In genomic region chr17:46162951-46163421, GRCm38 (mm10) we compare ENCODE assay signal across 8 mouse cellular contexts. TPM values are rescaled to one million over a fixed set of nuclear protein-coding genes. Genes with fewer than 3 reads are reported as not detected.
DNase-seq lines count a peak whose midpoint lies in the region; ATAC-seq and TF ChIP-seq lines count a peak whose summit lies in the region.

No protein-coding gene starts in this region.

- no peak for ATAC-seq in hindbrain, embryonic 16.5 days

- H3K27me3 ChIP-seq in hindbrain, embryonic 10.5 days (ENCODE audit: insufficient read depth, poor library complexity, severe bottlenecking), result no peaks in the 10 kb centered on the region
- H3K27me3 ChIP-seq in hindbrain, embryonic 16.5 days (replicated peaks; ENCODE audit: control insufficient read depth, insufficient read depth, low read length), result no peaks in the 10 kb centered on the region

- no peak overlapping the region for H3K4me2 ChIP-seq in hindbrain, embryonic 16.5 days (ENCODE audit: low read length)

- H3K4me3 ChIP-seq in hindbrain, embryonic 10.5 days, result 0 out of 2 replicates have a peak overlapping the region, but pooled peaks have one; percentile 9
- H3K4me3 ChIP-seq in hindbrain, embryonic 16.5 days (ENCODE audit: low read length), result no peak overlapping the region
- peak overlapping the region; percentile 60 for H3K4me3 ChIP-seq in bone marrow, adult 2 months (replicated peaks; ENCODE audit: control insufficient read depth, low read depth, low read length)

- no peak for TF ChIP-seq CTCF in bone marrow, adult 2 months (IDR thresholded peaks at IDR 0.05; ENCODE audit: control insufficient read depth, insufficient read depth, low read length)

- H3K9me3 ChIP-seq in hindbrain, embryonic 10.5 days, result no peaks in the 10 kb centered on the region
- H3K9me3 ChIP-seq in hindbrain, embryonic 16.5 days (ENCODE audit: control insufficient read depth, low read length), result no peaks in the 10 kb centered on the region

- no peak for DNase-seq in hindbrain, embryonic 10.5 days (ENCODE audit: low spot score)
- DNase-seq in kidney, adult 8-10 months, result peak; percentile 49 to 57
- DNase-seq in lung, postnatal 14 days, result peak; percentile 60
- DNase-seq in thymus, postnatal 10 days (ENCODE audit: low spot score in 2 of 2), result peak; percentile 64 to 65
- no peak for DNase-seq in left cerebral cortex, postnatal 10 days (ENCODE audit: extremely low spot score in 1 of 2, low spot score in 2 of 2)
- DNase-seq in gastrocnemius, postnatal 10 days, result no peak

- H3K36me3 ChIP-seq in hindbrain, embryonic 10.5 days, result peaks cover 54% of the 10 kb centered on the region
- H3K36me3 ChIP-seq in hindbrain, embryonic 16.5 days (ENCODE audit: control insufficient read depth, insufficient read depth, low read length), result peaks cover 23% of the 10 kb centered on the region

- H3K9ac ChIP-seq in hindbrain, embryonic 16.5 days (ENCODE audit: low read depth, low read length), result no peak overlapping the region

- intact Hi-C loops in left cerebral cortex, postnatal 10 days (cut with DNase I), result loop anchor here (10.0 kb wide), 1 partner anchor 428 kb away; the partner anchor contains the start of gene 1600014C23Rik

- 86% methylated on average over 9 of the region's 9 CpGs for WGBS in hindbrain, embryonic 10.5 days
- WGBS in hindbrain, embryonic 16.5 days, result 83% methylated on average over 9 of the region's 9 CpGs
- WGBS in bone marrow, adult 2 months, result 2% methylated on average over 9 of the region's 9 CpGs

- peaks cover 30% of the 10 kb centered on the region for H3K4me1 ChIP-seq in hindbrain, embryonic 10.5 days (replicated peaks)
- H3K4me1 ChIP-seq in hindbrain, embryonic 16.5 days (ENCODE audit: control insufficient read depth, insufficient read depth, low read depth, low read length), result peaks cover 13% of the 10 kb centered on the region
- H3K4me1 ChIP-seq in bone marrow, adult 2 months (ENCODE audit: control insufficient read depth, insufficient read depth, low read length), result peaks cover 1% of the 10 kb centered on the region; the same call in 1 of the 2 replicates

- H3K27ac ChIP-seq in hindbrain, embryonic 10.5 days, result no peak overlapping the region
- H3K27ac ChIP-seq in hindbrain, embryonic 16.5 days (ENCODE audit: low read depth, low read length), result no peak overlapping the region
- H3K27ac ChIP-seq in bone marrow, adult 2 months (ENCODE audit: control insufficient read depth, insufficient read depth, low read depth, low read length, poor library complexity), result peak overlapping the region; percentile 57

- no peak for TF ChIP-seq POLR2A in bone marrow, adult 2 months (IDR thresholded peaks at IDR 0.05; ENCODE audit: borderline replicate concordance, control insufficient read depth, low read depth, low read length)

RNA-seq across cellular contexts. Expression of gene Gtpbp2, which starts 2.2 kb away (rescaled TPM):
- 32.6 and 37.8 TPM in 2 replicates for polyA plus RNA-seq in hindbrain, embryonic 10.5 days (2016; fragmentation: Nextera tagmentation; extraction: Ambion mirVana)
- 39.6 and 41.0 TPM in 2 replicates for polyA plus RNA-seq in hindbrain, embryonic 16.5 days (2015; fragmentation: Nextera tagmentation; extraction: Ambion mirVana)
- polyA plus RNA-seq in bone marrow, adult 2 months (2011; ENCODE audit: insufficient read depth, insufficient read length, low replicate concordance, missing spikeins), result 194 and 345 TPM in 2 replicates
- 100 to 1,000 TPM in 1 of 2 experiments, 10 to 100 TPM in 1; 86.6 to 101 TPM for total RNA-seq in left cerebral cortex, postnatal 10 days (2021)
- 10 to 100 TPM; 44.9 to 59.2 TPM for total RNA-seq in gastrocnemius, postnatal 10 days (2021)

RNA-seq across cellular contexts. Expression of gene Mad2l1bp, which starts 9.6 kb away (rescaled TPM):
- 38.7 and 38.9 TPM in 2 replicates for polyA plus RNA-seq in hindbrain, embryonic 10.5 days (2016; fragmentation: Nextera tagmentation; extraction: Ambion mirVana)
- polyA plus RNA-seq in hindbrain, embryonic 16.5 days (2015; fragmentation: Nextera tagmentation; extraction: Ambion mirVana), result 22.1 and 23.0 TPM in 2 replicates
- 25.9 and 32.7 TPM in 2 replicates for polyA plus RNA-seq in bone marrow, adult 2 months (2011; ENCODE audit: insufficient read depth, insufficient read length, low replicate concordance, missing spikeins)
- total RNA-seq in left cerebral cortex, postnatal 10 days (2021), result 10 to 100 TPM; 13.2 to 15.3 TPM
- total RNA-seq in gastrocnemius, postnatal 10 days (2021), result 10 to 100 TPM; 14.0 to 14.7 TPM

RNA-seq across cellular contexts. Expression of gene Rsph9, which starts 19.0 kb away (rescaled TPM):
- 14.5 and 20.5 TPM in 2 replicates for polyA plus RNA-seq in hindbrain, embryonic 10.5 days (2016; fragmentation: Nextera tagmentation; extraction: Ambion mirVana)
- polyA plus RNA-seq in hindbrain, embryonic 16.5 days (2015; fragmentation: Nextera tagmentation; extraction: Ambion mirVana), result 54.8 and 62.7 TPM in 2 replicates
- 1.7 and 5.0 TPM in 2 replicates for polyA plus RNA-seq in bone marrow, adult 2 months (2011; ENCODE audit: insufficient read depth, insufficient read length, low replicate concordance, missing spikeins)
- total RNA-seq in left cerebral cortex, postnatal 10 days (2021), result 10 to 100 TPM; 33.0 to 34.8 TPM
- under 1 TPM; 0.49 to 0.84 TPM for total RNA-seq in gastrocnemius, postnatal 10 days (2021)

RNA-seq across cellular contexts. Expression of gene Polh, which starts 39.5 kb away (rescaled TPM):
- 13.0 and 13.1 TPM in 2 replicates for polyA plus RNA-seq in hindbrain, embryonic 10.5 days (2016; fragmentation: Nextera tagmentation; extraction: Ambion mirVana)
- polyA plus RNA-seq in hindbrain, embryonic 16.5 days (2015; fragmentation: Nextera tagmentation; extraction: Ambion mirVana), result 6.2 and 8.4 TPM in 2 replicates
- 17.3 and 23.2 TPM in 2 replicates for polyA plus RNA-seq in bone marrow, adult 2 months (2011; ENCODE audit: insufficient read depth, insufficient read length, low replicate concordance, missing spikeins)
- total RNA-seq in left cerebral cortex, postnatal 10 days (2021), result 1 to 10 TPM; 6.3 to 7.8 TPM
- 10 to 100 TPM; 13.7 to 14.9 TPM for total RNA-seq in gastrocnemius, postnatal 10 days (2021)

RNA-seq across cellular contexts. Expression of gene Xpo5, which starts 39.6 kb away (rescaled TPM):
- polyA plus RNA-seq in hindbrain, embryonic 10.5 days (2016; fragmentation: Nextera tagmentation; extraction: Ambion mirVana), result 59.2 and 66.8 TPM in 2 replicates
- polyA plus RNA-seq in hindbrain, embryonic 16.5 days (2015; fragmentation: Nextera tagmentation; extraction: Ambion mirVana), result 29.0 and 35.7 TPM in 2 replicates
- polyA plus RNA-seq in bone marrow, adult 2 months (2011; ENCODE audit: insufficient read depth, insufficient read length, low replicate concordance, missing spikeins), result 8.6 and 15.1 TPM in 2 replicates
- total RNA-seq in left cerebral cortex, postnatal 10 days (2021), result 10 to 100 TPM; 40.0 to 41.9 TPM
- total RNA-seq in gastrocnemius, postnatal 10 days (2021), result 10 to 100 TPM; 15.8 to 18.8 TPM

Comparison
In these comparisons a context has a peak if more than half of its experiments do, and no peak if none do; other contexts are left out.
1. DNase-seq: peak in kidney, adult 8-10 months (2 of 2), lung, postnatal 14 days (single experiment) and thymus, postnatal 10 days (2 of 2); none in hindbrain, embryonic 10.5 days (single experiment), left cerebral cortex, postnatal 10 days (0 of 2) and gastrocnemius, postnatal 10 days (single experiment).